Mouse (Mus musculus) limb, embryonic 11.5 days (tissue): ENCODE measurements at regions not wholly inside any gene's neighbourhood (a gene's known extent, or its start where the extent isn't known, plus 50 kb on each side); places are given as distances from the start of the nearest gene placed in this dataset.

Experiments
- ATAC-seq: fragments of 200-750 bp; cut with Nextera tagmentation; 2 replicates; pipeline ENCODE4 v1.8.0; 2017; ENCODE audit warnings: low read depth; ENCODE audit not compliant: insufficient number of reproducible peaks, low FRiP score, low TSS enrichment
- DNase-seq: peaks from one replicate; pipeline ENCODE4 v3.0.0-alpha.2; 2015; ENCODE audit warnings: low spot score
- H3K27ac ChIP-seq: fragments of 300-500 bp; sonication (generic); replicated peaks from 2 replicates; pipeline ENCODE4 v1.5.1; 2014; ENCODE audit warnings: low read depth, mild to moderate bottlenecking, low read length
- H3K27me3 ChIP-seq: fragments of 300-500 bp; sonication (generic); 2 replicates; pipeline ENCODE4 v1.6.1; 2014; ENCODE audit warnings: mild to moderate bottlenecking, low read length, mixed read lengths; ENCODE audit not compliant: control insufficient read depth, insufficient read depth
- H3K36me3 ChIP-seq: fragments of 300-500 bp; sonication (generic); 2 replicates; pipeline ENCODE4 v1.6.1; 2014; ENCODE audit warnings: mild to moderate bottlenecking, low read length, moderate library complexity, mixed read lengths; ENCODE audit not compliant: control insufficient read depth, insufficient read depth
- H3K4me1 ChIP-seq: fragments of 300-500 bp; sonication (generic); 2 replicates; pipeline ENCODE4 v1.6.1; 2014; ENCODE audit warnings: low read length, mixed read lengths; ENCODE audit not compliant: control insufficient read depth, insufficient read depth
- H3K4me2 ChIP-seq: fragments of 300-500 bp; sonication (generic); 2 replicates; pipeline ENCODE4 v1.6.1; 2014; ENCODE audit warnings: low read depth, mild to moderate bottlenecking, moderate library complexity; ENCODE audit not compliant: severe bottlenecking
- H3K4me3 ChIP-seq: fragments of 300-500 bp; sonication (generic); 2 replicates; pipeline ENCODE4 v1.5.1; 2014; ENCODE audit warnings: low read depth, low read length
- H3K9ac ChIP-seq: fragments of 300-500 bp; sonication (generic); 2 replicates; pipeline ENCODE4 v1.6.1; 2014; ENCODE audit warnings: mild to moderate bottlenecking, low read length
- H3K9me3 ChIP-seq: fragments of 300-500 bp; sonication (generic); 2 replicates; pipeline ENCODE4 v1.6.1; 2016; ENCODE audit warnings: low read length; ENCODE audit not compliant: control insufficient read depth
- WGBS: fragments of 180-500 bp; shearing (Covaris S2); extraction: QIAGEN DNeasy Blood & Tissue Kit; methylation state at CpG from one replicate; pipeline ENCODE4 v1.1.7; 2014; 5-methylcytosine and 5-hydroxymethylcytosine counted together

- Histone ChIP-seq H3K27me3 (no peaks in the 10 kb centered on the region), H3K9me3 (no peaks in the 10 kb centered on the region), H3K4me1 (no peaks in the 10 kb centered on the region), H3K4me2 (no peak overlapping the region), H3K4me3 (no peak overlapping the region), H3K36me3 (no peaks in the 10 kb centered on the region), H3K27ac (no peak overlapping the region), H3K9ac (no peak overlapping the region)
- peak; percentile 25 for DNase-seq
- peak; percentile 91 for ATAC-seq
- 43% methylated on average over 2 of the region's 2 CpGs for WGBS
These were observed 195.5 kb upstream of the Zfp804b start for GRCm38 (mm10) chr5:7539812-7540645.

DNA sequence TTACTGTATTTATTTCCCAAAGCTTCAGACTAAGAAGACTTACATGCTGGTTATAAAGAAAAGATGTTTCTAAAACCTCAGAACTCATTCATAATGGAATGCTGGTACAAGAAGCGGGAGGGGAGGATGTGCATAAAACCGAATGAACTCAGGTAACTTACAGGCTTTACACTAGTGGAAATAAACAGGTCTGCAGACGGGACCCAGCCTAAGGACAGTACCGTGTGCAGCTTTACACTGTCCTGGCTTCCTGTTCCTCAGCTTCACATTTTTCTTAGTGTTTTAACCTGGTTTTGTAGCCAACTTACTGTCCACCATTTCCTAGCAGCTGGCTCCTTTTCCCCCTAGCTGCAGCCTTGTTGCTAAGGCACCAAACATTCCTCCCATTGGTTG lies 196.1 kb upstream of the Zfp804b start:
- DNase-seq (no peak), ATAC-seq (peak; percentile 49; the same call in 1 of the 2 replicates)
- no peak overlapping the region; the same call in 1 of the 2 replicates for H3K27ac ChIP-seq
- H3K9me3 ChIP-seq: no peaks in the 10 kb centered on the region
- H3K4me2 ChIP-seq: no peak overlapping the region
- 56% methylated on average over 4 of the region's 4 CpGs for WGBS
- H3K4me1 ChIP-seq: no peaks in the 10 kb centered on the region
- H3K36me3 ChIP-seq: no peaks in the 10 kb centered on the region
- no peak overlapping the region for H3K9ac ChIP-seq
- H3K27me3 ChIP-seq: no peaks in the 10 kb centered on the region
- no peak overlapping the region for H3K4me3 ChIP-seq

GRCm38 (mm10) chr5:7543857-7544256 lies 199.3 kb upstream of the Zfp804b start:
- Histone ChIP-seq H3K9me3 (no peaks in the 10 kb centered on the region), H3K27me3 (no peaks in the 10 kb centered on the region), H3K27ac (no peak overlapping the region), H3K4me1 (no peaks in the 10 kb centered on the region), H3K36me3 (no peaks in the 10 kb centered on the region), H3K4me2 (no peak overlapping the region), H3K4me3 (no peak overlapping the region), H3K9ac (no peak overlapping the region)
- 58% methylated on average over 3 of the region's 3 CpGs for WGBS
- no peak for DNase-seq
- ATAC-seq: no peak

GRCm38 (mm10) chr5:7580413-7580812 lies 235.9 kb upstream of the Zfp804b start:
- WGBS: 70% methylated on average over 2 of the region's 2 CpGs
- no peak overlapping the region for H3K27ac ChIP-seq

GRCm38 (mm10) chr5:7586547-7586946 lies 242.0 kb upstream of the Zfp804b start:
- Histone ChIP-seq H3K36me3 (no peaks in the 10 kb centered on the region), H3K4me3 (no peak overlapping the region), H3K9ac (no peak overlapping the region), H3K9me3 (no peaks in the 10 kb centered on the region), H3K27me3 (no peaks in the 10 kb centered on the region), H3K27ac (no peak overlapping the region), H3K4me1 (no peaks in the 10 kb centered on the region), H3K4me2 (no peak overlapping the region)
- DNase-seq (no peak), ATAC-seq (no peak)

More at GRCm38 (mm10) chr5:7580413-7580812, 235.9 kb upstream of the Zfp804b start:
- Histone ChIP-seq H3K9ac (no peak overlapping the region), H3K4me2 (no peak overlapping the region), H3K4me3 (no peak overlapping the region), H3K4me1 (no peaks in the 10 kb centered on the region), H3K9me3 (no peaks in the 10 kb centered on the region), H3K27me3 (no peaks in the 10 kb centered on the region), H3K36me3 (no peaks in the 10 kb centered on the region)
- no peak for ATAC-seq
- no peak for DNase-seq

DNA sequence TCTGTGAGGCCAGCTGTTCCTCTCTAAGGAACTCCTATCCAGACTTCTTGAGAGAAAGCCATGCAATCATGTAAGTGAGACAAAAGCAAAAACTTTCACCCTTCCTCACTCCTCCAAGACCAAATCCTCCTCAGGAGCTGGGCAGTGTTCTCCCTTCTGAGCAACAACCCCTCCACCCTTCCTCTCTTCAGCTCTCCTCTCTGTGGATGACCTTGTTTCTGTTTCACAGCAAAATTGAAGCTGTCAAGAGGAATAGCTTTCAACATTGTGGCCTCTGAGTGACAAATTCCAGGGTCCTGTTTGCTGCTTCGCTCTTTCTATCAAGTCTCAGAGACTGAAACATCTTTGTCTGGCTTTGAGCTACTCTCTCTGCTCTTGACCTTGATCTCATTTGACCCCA lies 255.9 kb upstream of the Zfp804b start:
- Histone ChIP-seq H3K27ac (no peak overlapping the region), H3K9ac (no peak overlapping the region), H3K9me3 (no peaks in the 10 kb centered on the region), H3K4me3 (no peak overlapping the region), H3K36me3 (no peaks in the 10 kb centered on the region), H3K4me1 (no peaks in the 10 kb centered on the region), H3K4me2 (no peak overlapping the region), H3K27me3 (no peaks in the 10 kb centered on the region)
- DNase-seq (no peak), ATAC-seq (no peak)
- 79% methylated on average over 1 of the region's 1 CpGs for WGBS

DNA sequence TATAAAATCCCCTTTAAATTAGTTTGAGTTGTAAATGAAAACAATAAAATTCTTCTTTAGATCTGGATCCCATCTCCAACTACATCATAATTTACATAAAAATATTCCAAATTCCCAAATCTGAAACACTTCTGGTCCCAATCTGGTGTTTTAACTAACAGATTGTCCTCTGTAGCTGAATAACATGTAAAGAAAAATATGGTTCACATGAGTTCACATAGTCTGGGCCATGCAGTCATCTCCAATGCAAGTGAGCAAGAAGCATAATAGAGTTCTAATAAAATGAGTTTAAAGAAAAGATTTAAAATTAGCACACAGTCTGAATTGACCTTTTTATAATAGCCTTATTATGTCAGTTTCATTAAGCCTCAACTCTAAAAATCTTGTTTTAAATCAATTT lies 263.0 kb upstream of the Zfp804b start:
- Histone ChIP-seq H3K9me3 (no peaks in the 10 kb centered on the region), H3K4me1 (no peaks in the 10 kb centered on the region), H3K27ac (no peak overlapping the region), H3K36me3 (no peaks in the 10 kb centered on the region), H3K4me2 (no peak overlapping the region), H3K9ac (no peak overlapping the region), H3K27me3 (no peaks in the 10 kb centered on the region), H3K4me3 (no peak overlapping the region)
- ATAC-seq (no peak), DNase-seq (no peak)

DNA sequence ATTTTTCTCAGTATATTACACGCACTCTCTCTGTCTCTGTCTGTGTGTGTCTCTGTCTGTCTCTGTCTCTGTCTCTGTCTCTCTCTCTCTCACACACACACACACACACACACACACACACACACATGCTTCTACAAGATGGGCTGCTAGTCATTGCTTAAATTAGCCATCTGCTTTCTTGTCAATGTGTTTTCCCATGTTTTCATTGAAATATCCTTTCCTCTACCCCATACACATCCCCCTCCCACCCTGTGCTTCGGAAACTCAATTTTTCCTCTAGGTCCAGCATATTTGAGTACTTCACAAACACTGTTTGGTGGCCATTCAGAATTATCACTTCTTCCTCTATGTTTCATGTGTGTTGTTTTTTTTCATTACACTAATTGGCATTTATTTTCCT lies 263.4 kb upstream of the Zfp804b start:
- Histone ChIP-seq H3K9ac (no peak overlapping the region), H3K4me2 (no peak overlapping the region), H3K4me3 (no peak overlapping the region), H3K4me1 (no peaks in the 10 kb centered on the region), H3K36me3 (no peaks in the 10 kb centered on the region), H3K9me3 (no peaks in the 10 kb centered on the region), H3K27me3 (no peaks in the 10 kb centered on the region), H3K27ac (no peak overlapping the region)
- DNase-seq (no peak), ATAC-seq (no peak)
- 81% methylated on average over 2 of the region's 2 CpGs for WGBS

GRCm38 (mm10) chr5:7655280-7655679 lies 305.0 kb upstream of the Steap4 start:
- Histone ChIP-seq H3K4me2 (no peak overlapping the region), H3K9me3 (no peaks in the 10 kb centered on the region), H3K27ac (no peak overlapping the region), H3K4me1 (no peaks in the 10 kb centered on the region), H3K36me3 (no peaks in the 10 kb centered on the region), H3K9ac (no peak overlapping the region), H3K4me3 (no peak overlapping the region), H3K27me3 (no peaks in the 10 kb centered on the region)
- DNase-seq: no peak
- WGBS: 89% methylated on average over 2 of the region's 2 CpGs
- ATAC-seq: no peak
